13 mouse cellular contexts compared by ENCODE assay signal in genomic region chr9:118073358-118073757, GRCm38 (mm10).
"Had no signal": no experiment of that assay in that cellular context is flagged by ENCODE, and none has a peak within 500 bp of the region (broad histone marks: within the 10 kb centered on the region; RNA-seq: fewer than 3 reads in every experiment).

No protein-coding gene starts in this region.

- DNase-seq: kidney, adult 11 months; kidney, adult 8-10 months; kidney, postnatal 10 days; kidney, postnatal 36 days; left cerebral cortex, postnatal 4 days; lung, adult 18-20 months; lung, postnatal 4 days; retina, postnatal 1 day; thymus, adult 18-20 months; thymus, postnatal 36 days had no signal

- ATAC-seq: intestine, embryonic 15.5 days; liver, embryonic 12.5 days; midbrain, embryonic 15.5 days had no signal
